Mouse (Mus musculus) hindbrain, postnatal 0 days (tissue): ENCODE data around the gene Slco4a1. TPM values are rescaled to one million over a fixed set of nuclear protein-coding genes. Genes with fewer than 3 reads are reported as not detected.

Source experiments
- ATAC-seq: fragments of 200-750 bp; cut with Nextera tagmentation; 2 replicates; pipeline ENCODE4 v1.8.0; 2017; ENCODE audit warnings: mild to moderate bottlenecking, moderate TSS enrichment, moderate library complexity
- DNase-seq: peaks from one replicate; pipeline ENCODE4 v3.0.0-alpha.2; 2015; ENCODE audit warnings: low spot score
- H3K27ac ChIP-seq: fragments of 300-500 bp; sonication (generic); 2 replicates; pipeline ENCODE4 v1.5.1; 2014; ENCODE audit warnings: mild to moderate bottlenecking
- H3K27me3 ChIP-seq: fragments of 300-500 bp; sonication (generic); 2 replicates; pipeline ENCODE4 v1.6.1; 2014; ENCODE audit warnings: low read length, mixed read lengths; ENCODE audit not compliant: insufficient read depth
- H3K36me3 ChIP-seq: fragments of 300-500 bp; sonication (generic); 2 replicates; pipeline ENCODE4 v1.6.1; 2014; ENCODE audit warnings: low read length, mixed read lengths; ENCODE audit not compliant: insufficient read depth
- H3K4me1 ChIP-seq: fragments of 300-500 bp; sonication (generic); 2 replicates; pipeline ENCODE4 v1.6.1; 2014; ENCODE audit warnings: antibody characterized with exemption, low read length, mixed read lengths; ENCODE audit not compliant: insufficient read depth
- H3K4me2 ChIP-seq: fragments of 300-500 bp; sonication (generic); 2 replicates; pipeline ENCODE4 v1.6.1; 2014; ENCODE audit warnings: low read depth, mild to moderate bottlenecking, low read length, moderate library complexity, mixed read lengths
- H3K4me3 ChIP-seq: fragments of 300-500 bp; sonication (generic); 2 replicates; pipeline ENCODE4 v1.5.1; 2014; ENCODE audit warnings: low read length
- H3K9ac ChIP-seq: fragments of 300-500 bp; sonication (generic); replicated peaks from 2 replicates; pipeline ENCODE4 v1.6.1; 2014; ENCODE audit warnings: mild to moderate bottlenecking, low read length, moderate library complexity, mixed read lengths
- H3K9me3 ChIP-seq: fragments of 300-500 bp; sonication (generic); 2 replicates; pipeline ENCODE4 v1.6.1; 2016; ENCODE audit warnings: low read length, mixed read lengths
- CTCF ChIP-seq: IDR thresholded peaks from 2 replicates; pipeline ENCODE4 v1.5.1; 2016; ENCODE audit warnings: antibody characterized with exemption, control low read depth, low read depth
- WGBS: fragments of 180-500 bp; shearing (Covaris S2); extraction: QIAGEN DNeasy Blood & Tissue Kit; methylation state at CpG from one replicate; pipeline ENCODE4 v1.1.7; 2014; 5-methylcytosine and 5-hydroxymethylcytosine counted together
- polyA plus RNA-seq: library from polyadenylated mRNA; unstranded; fragments of >200 nt; fragmentation: Nextera tagmentation; extraction: Ambion mirVana; gene quantifications from 2 replicates; pipeline ENCODE4 v1.2.1, GENCODE M21; 2015
- total RNA-seq: library from RNA; depleted of rRNA; stranded (reverse); fragments of >200 nt; gene quantifications from 2 replicates; pipeline ENCODE4 v1.2.3, GENCODE M21; 2014

The Slco4a1 gene
- total and polyA plus RNA-seq, 2 experiments from 2014 or later: 2.0 to 5.4 TPM

GRCm38 (mm10) chr2:180460801-180461200 is 4.8 kb downstream of the Slco4a1 start:
- WGBS: 56% methylated on average over 8 of the region's 8 CpGs
- no peak for TF ChIP-seq CTCF
- no peak for ATAC-seq

GRCm38 (mm10) chr2:180462593-180462992 is 6.5 kb downstream of the Slco4a1 start:
- WGBS: 85% methylated on average over 8 of the region's 8 CpGs
- no peak for ATAC-seq

More at GRCm38 (mm10) chr2:180460801-180461200, 4.8 kb downstream of the Slco4a1 start:
- Histone ChIP-seq H3K36me3 (no peaks in the 10 kb centered on the region), H3K27me3 (peaks cover 7% of the 10 kb centered on the region; the same call in 1 of the 2 replicates), H3K4me3 (no peak overlapping the region), H3K27ac (no peak overlapping the region), H3K9me3 (no peaks in the 10 kb centered on the region), H3K4me2 (no peak overlapping the region), H3K9ac (no peak overlapping the region), H3K4me1 (no peaks in the 10 kb centered on the region)
- no peak for DNase-seq

GRCm38 (mm10) chr2:180466505-180466904 is 10.5 kb downstream of the Slco4a1 start:
- Histone ChIP-seq H3K27me3 (no peaks in the 10 kb centered on the region; the same call in 1 of the 2 replicates), H3K9me3 (no peaks in the 10 kb centered on the region), H3K4me3 (no peak overlapping the region), H3K27ac (no peak overlapping the region), H3K9ac (no peak overlapping the region), H3K4me2 (no peak overlapping the region), H3K36me3 (no peaks in the 10 kb centered on the region), H3K4me1 (no peaks in the 10 kb centered on the region)
- whole genome bisulfite sequencing: 59% methylated on average over 7 of the region's 7 CpGs
- no peak for TF ChIP-seq CTCF
- no peak for DNase-seq
- ATAC-seq: no peak

More at GRCm38 (mm10) chr2:180462593-180462992, 6.5 kb downstream of the Slco4a1 start:
- Histone ChIP-seq H3K4me3 (no peak overlapping the region), H3K27ac (no peak overlapping the region), H3K27me3 (peaks cover 2% of the 10 kb centered on the region; the same call in 1 of the 2 replicates), H3K4me2 (no peak overlapping the region), H3K9me3 (no peaks in the 10 kb centered on the region), H3K9ac (no peak overlapping the region), H3K4me1 (no peaks in the 10 kb centered on the region), H3K36me3 (no peaks in the 10 kb centered on the region)
- no peak for DNase-seq
- no peak for TF ChIP-seq CTCF

GRCm38 (mm10) chr2:180468871-180469270 is 12.8 kb downstream of the Slco4a1 start:
- H3K4me1 ChIP-seq: no peaks in the 10 kb centered on the region
- H3K4me3 ChIP-seq: no peak overlapping the region
- H3K9me3 ChIP-seq: no peaks in the 10 kb centered on the region
- no peaks in the 10 kb centered on the region for H3K27me3 ChIP-seq
- no peak for TF ChIP-seq CTCF
- H3K36me3 ChIP-seq: no peaks in the 10 kb centered on the region
- WGBS: 91% methylated on average over 8 of the region's 8 CpGs
- H3K4me2 ChIP-seq: no peak overlapping the region
- no peak for DNase-seq
- H3K9ac ChIP-seq: no peak overlapping the region
- no peak overlapping the region for H3K27ac ChIP-seq
- ATAC-seq: no peak

GRCm38 (mm10) chr2:180469768-180470167 is 13.7 kb downstream of the Slco4a1 start:
- WGBS: 58% methylated on average over 9 of the region's 9 CpGs
- no peak overlapping the region for H3K9ac ChIP-seq
- H3K4me3 ChIP-seq: no peak overlapping the region
- no peak for DNase-seq
- H3K4me1 ChIP-seq: no peaks in the 10 kb centered on the region
- H3K36me3 ChIP-seq: no peaks in the 10 kb centered on the region
- ATAC-seq: no peak
- H3K9me3 ChIP-seq: no peaks in the 10 kb centered on the region
- H3K27ac ChIP-seq: no peak overlapping the region
- no peak overlapping the region for H3K4me2 ChIP-seq
- TF ChIP-seq CTCF: peak; percentile 31
- no peaks in the 10 kb centered on the region for H3K27me3 ChIP-seq

GRCm38 (mm10) chr2:180472306-180473079 is 16.4 kb downstream of the Slco4a1 start:
- Histone ChIP-seq H3K27ac (no peak overlapping the region), H3K36me3 (no peaks in the 10 kb centered on the region), H3K27me3 (no peaks in the 10 kb centered on the region), H3K9ac (no peak overlapping the region), H3K4me3 (no peak overlapping the region), H3K4me2 (no peak overlapping the region), H3K4me1 (no peaks in the 10 kb centered on the region), H3K9me3 (no peaks in the 10 kb centered on the region)
- ATAC-seq (peak; percentile 57; the same call in 1 of the 2 replicates), DNase-seq (peak; percentile 64)
- TF ChIP-seq CTCF: peak; percentile 84
- 9% methylated on average over 21 of the region's 21 CpGs for WGBS

- peak; percentile 91 for DNase-seq
- Histone ChIP-seq H3K36me3 (no peaks in the 10 kb centered on the region), H3K27me3 (no peaks in the 10 kb centered on the region), H3K4me1 (no peaks in the 10 kb centered on the region), H3K4me3 (no peak overlapping the region), H3K9ac (no peak overlapping the region), H3K9me3 (no peaks in the 10 kb centered on the region), H3K27ac (no peak overlapping the region), H3K4me2 (no peak overlapping the region)
- WGBS: 27% methylated on average over 7 of the region's 7 CpGs
- TF ChIP-seq CTCF: peak; percentile 72
- ATAC-seq: peak; percentile 88
Measured at GRCm38 (mm10) chr2:180473080-180473440, 17.0 kb downstream of the Slco4a1 start.
